Mouse (Mus musculus) thymus, postnatal 36 days (tissue): ENCODE results near the gene Cenpp.

Source experiments
- DNase-seq, 2 experiments: peaks; one replicate each; pipeline ENCODE4 v3.0.0; 2022; ENCODE audit warnings: mixed read lengths in 2 of 2

Gene Cenpp

GRCm38 (mm10) chr13:49518761-49519160 is 133.8 kb downstream of the Cenpp start:
- no peak for DNase-seq

- no peak for DNase-seq
Measured at GRCm38 (mm10) chr13:49507176-49507575, 145.4 kb downstream of the Cenpp start.

- DNase-seq = no peak
Measured at GRCm38 (mm10) chr13:49505776-49506175, 146.8 kb downstream of the Cenpp start.

- DNase-seq = no peak
Measured at GRCm38 (mm10) chr13:49504510-49504909, 148.1 kb downstream of the Cenpp start, which contains the start of gene Ecm2. TSS of gene Ecm2 (plus strand) at chr13:49504810.

GRCm38 (mm10) chr13:49492376-49493368 is 159.9 kb downstream of the Cenpp start, which contains the start of gene Tes3-ps:
TSS of gene Tes3-ps (plus strand) at chr13:49493318.
- DNase-seq = no peak

- DNase-seq = no peak
Measured at GRCm38 (mm10) chr13:49485388-49485787, 167.2 kb downstream of the Cenpp start.

- DNase-seq = no peak
Measured at GRCm38 (mm10) chr13:49480551-49480950, 172.0 kb downstream of the Cenpp start.

DNA sequence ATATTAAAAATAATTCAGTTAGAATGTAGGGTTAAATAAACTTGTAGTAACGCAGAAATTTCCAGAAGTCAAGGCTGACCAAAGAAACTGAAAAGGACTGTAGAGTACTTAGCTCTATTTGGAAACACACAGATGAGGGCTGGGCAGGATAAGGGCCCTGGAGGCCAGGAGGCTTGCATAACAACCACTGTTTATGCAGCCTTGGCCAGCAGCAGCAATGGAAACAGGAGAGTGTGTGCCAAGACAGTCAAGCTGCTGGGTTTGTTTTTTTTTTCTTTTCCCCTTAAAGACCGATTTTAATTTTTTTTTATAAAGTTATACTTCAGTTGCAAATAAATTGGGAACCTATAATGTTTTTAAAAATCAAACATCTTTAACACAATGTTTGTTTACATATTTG is 172.5 kb downstream of the Cenpp start:
- DNase-seq = no peak

DNA sequence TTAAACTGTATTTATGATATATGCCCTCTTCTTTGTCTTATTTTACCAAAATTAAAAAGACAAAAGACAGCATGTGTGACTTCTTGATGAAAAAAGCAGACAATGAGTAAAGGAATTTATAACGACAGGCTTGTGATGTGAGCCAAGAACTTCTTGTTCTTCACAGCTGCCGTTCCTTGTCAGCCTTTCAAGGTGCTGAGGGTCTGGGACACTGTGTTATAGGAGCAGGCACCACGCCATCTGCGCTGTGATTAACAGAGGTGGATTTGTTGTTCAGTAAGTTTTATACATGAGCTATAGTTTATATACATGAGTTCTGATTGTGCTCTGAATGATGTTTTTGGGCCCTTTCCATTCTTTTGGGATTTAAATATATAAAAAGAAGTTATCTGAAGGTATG is 173.2 kb downstream of the Cenpp start:
- no peak for DNase-seq

DNA sequence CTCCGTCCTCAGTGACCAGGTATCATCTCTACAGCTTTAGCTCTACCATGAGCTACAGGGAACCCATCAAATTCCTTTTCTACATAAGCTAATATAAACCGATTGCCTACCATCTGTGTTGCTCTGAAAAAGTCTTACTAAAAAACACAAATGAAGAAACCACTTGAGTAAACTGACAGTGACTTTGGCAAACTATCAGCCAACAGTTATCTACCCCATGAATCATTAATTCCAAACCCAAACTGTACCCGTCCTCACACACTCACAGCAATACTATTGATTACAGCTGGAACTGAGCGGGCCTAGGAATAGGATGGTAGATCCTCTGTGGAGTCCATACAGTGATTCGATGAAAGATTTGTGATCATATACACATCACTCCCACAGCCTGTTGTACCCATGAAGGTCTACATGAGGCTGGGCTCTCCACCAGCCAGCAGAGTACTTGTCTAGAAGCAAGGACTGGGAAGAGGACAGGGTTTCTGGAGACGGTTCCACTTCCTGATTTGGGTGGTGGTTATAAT is 173.7 kb downstream of the Cenpp start:
- DNase-seq = no peak

DNA sequence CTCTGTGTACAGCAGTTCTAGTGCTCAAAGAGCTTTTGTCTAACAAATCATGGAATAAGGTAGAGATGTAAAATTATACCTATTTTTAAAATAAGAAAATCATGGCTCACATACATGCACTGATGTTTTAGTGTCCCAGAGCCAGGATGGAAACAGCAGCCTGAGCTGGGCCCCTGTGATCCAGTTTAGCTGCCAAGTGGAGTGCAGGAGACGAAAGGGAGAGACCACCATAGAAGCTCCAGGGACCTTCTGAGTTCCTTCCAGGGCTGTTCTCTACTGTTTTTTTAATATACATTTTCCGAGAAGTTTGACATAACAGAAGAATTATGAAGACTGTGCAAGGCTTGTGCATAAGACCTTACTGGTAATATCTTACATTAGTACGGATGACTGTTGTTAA is 174.7 kb downstream of the Cenpp start:
- no peak for DNase-seq

DNA sequence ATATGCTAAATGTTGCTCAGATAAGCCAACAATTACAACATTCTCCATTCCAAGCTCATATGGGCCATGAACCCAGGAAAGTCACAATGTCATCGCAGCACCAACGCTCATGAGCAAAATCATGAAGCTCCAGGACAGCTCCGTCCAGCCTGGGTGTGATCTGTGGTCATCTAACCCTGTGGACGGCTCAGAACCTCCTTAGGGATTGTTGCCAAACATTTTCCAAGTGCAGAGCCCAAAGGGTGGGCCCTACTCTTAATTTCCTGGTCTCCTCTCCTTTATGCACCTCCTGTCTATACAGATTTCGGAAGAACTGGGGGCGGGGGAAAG is 179.9 kb downstream of the Cenpp start:
- DNase-seq = no peak

GRCm38 (mm10) chr13:49471981-49472675 is 180.5 kb downstream of the Cenpp start:
- DNase-seq = no peak

- no peak for DNase-seq
Measured at GRCm38 (mm10) chr13:49470806-49471205, 181.8 kb downstream of the Cenpp start.

DNA sequence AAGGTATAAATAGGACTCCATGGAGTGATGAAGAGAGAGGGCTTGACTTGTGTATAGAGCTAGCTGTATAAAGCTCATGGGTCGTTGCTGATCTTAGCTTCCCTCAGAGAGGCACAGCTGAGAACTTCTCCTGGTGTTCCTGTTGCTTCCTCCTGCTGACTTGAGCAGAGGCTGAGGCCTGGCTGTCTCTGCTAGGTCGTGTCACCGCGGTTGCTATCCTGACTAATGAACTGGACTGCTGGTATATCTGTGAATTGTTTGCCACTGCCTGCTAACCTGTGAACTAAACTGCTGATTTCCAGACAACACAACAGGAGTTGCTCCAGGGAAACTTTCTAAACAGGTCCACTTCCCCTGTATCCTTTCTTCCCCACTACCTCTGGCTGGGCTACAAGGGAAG is 182.3 kb downstream of the Cenpp start:
- no peak for DNase-seq

DNA sequence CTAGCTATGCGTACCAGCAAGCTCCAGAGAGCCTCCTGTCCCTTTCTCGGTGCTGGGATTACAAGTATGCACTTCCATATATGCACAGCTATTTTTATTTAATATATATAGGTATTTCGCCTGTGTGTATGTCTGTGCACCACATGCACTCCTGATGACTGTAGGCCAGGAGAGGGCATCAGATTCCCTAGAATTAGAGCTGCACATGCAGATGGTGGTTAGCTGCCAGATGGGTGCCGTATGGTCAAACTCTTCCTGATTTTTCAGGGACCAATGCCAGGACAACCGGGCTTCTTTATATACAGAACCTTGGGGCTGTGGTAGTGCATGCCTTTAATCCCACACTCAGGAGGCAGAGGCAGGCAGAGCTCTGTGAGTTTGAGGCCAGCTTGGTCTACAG is 183.6 kb downstream of the Cenpp start:
- no peak for DNase-seq

DNA sequence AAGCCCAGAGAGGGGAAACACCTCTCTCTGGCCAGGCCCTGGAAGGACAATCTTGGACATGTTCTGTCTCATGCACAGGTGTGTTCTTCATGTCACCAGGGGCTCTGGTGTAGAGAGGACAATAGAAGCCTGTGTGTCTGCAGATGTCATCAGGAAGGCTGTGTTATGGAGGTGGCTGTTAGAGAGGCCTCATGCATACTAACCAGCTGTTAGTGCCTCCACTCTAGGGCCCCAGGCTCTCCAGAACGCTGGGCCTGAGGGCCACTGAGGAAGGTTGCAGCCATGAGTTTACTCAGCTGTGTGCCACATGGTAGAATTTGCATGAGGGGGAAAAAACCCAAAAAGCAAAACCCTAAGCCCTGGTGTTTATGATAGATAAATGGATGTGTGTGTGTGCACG is 185.0 kb downstream of the Cenpp start:
- no peak for DNase-seq

DNA sequence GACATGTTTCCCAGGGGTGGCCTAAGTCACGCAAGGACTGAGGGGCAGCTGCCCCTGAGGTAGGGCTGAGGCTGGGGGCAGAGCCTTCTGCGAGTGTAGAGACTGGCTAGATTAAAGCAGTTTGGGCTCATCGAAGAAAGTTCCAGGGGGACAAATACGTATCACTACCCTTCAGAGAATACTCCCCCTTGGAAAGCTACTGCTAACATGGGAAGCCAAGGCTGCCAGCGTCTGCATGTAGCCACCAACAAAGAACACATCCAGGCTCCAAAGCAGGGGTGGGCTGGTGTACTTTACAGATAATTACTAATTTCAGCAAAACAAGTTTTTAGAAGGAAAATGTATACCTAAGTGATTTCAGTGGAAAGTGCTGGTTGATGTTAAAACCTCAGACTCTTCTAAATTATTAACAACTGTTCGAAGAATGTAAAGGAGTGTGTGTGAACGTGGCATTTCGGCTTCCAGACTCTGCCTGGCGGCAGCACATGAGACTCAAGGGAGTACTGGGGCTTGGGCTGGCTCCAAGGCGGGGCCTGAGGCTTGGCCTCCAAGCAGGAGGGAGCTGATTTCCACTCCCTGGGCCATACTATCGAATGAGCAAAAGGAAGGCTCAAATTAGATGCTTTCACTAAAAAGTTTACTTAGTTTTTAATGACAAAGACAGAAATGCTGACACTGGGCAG is 186.1 kb downstream of the Cenpp start:
- DNase-seq = no peak

GRCm38 (mm10) chr13:49465875-49466274 is 186.7 kb downstream of the Cenpp start:
- DNase-seq = no peak

DNA sequence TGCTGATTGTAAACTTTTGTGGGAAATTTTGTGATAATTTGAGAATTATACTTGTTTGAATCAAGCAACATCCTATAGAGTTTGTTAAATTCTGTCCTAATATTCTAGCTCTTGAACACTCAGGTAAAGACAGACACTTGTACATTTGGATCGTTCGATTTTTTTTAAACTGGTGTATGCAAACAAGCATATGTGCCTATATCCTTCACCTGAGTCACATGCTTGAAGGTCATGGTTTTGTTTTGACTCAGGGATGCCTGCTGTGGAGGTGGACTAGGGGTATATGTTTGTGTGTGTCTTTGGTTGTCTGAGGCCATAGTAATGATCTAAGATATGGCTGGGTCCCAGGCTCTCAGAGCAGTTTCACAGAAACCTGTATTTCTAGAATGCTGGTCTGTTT is 189.7 kb downstream of the Cenpp start:
- DNase-seq = no peak

GRCm38 (mm10) chr13:49461458-49462132 is 191.0 kb downstream of the Cenpp start:
- DNase-seq = no peak

DNA sequence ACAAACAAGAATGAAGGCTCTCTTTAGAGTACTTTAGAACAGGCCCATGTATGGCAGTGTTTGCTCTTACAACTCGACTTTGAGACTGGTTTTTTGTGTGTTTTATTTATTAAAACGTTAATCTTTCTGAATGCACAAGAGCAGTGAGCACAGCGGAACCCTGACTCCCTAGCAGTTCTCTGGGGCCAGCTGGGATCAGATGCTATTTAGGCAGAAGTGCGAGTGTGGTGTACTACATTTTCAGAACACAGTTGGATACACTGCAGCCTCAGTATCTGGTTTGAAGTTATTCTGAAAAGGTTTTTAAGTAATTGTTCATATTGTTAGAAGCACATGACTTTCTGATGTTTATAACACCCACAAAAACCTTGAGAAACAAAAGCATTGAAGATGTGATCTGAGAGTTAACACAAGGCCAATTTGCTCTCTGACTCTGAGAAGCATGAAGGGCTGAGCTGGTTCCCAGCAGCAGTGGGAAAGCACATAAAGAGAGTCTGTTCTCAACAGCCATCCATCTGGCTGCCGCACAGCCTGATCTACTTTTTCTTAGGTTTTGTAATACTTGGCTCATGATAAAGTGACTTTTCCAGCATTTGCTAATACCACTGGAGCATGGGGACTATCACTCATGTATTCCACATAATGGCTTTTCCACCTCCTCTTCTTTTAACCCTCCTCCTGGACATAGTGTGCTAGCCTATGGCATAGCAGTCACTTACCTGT is 191.7 kb downstream of the Cenpp start:
- no peak for DNase-seq
